Mouse (Mus musculus) liver, embryonic 13.5 days (tissue): ENCODE measurements at regions not wholly inside any gene's neighbourhood (a gene's known extent, or its start where the extent isn't known, plus 50 kb on each side); places are given as distances from the start of the nearest gene placed in this dataset.

ENCODE experiments used
- ATAC-seq: fragments of 200-750 bp; cut with Nextera tagmentation; 2 replicates; pipeline ENCODE4 v1.8.0; 2017; ENCODE audit warnings: low read depth, mild to moderate bottlenecking, moderate number of reproducible peaks, moderate library complexity
- DNase-seq: peaks from one replicate; pipeline ENCODE4 v3.0.0; 2022
- H3K27ac ChIP-seq: fragments of 300-500 bp; sonication (generic); 2 replicates; pipeline ENCODE4 v1.5.1; 2015; ENCODE audit warnings: moderate library complexity, mild to moderate bottlenecking, inconsistent platforms
- H3K27me3 ChIP-seq: fragments of 300-500 bp; sonication (generic); 2 replicates; pipeline ENCODE4 v1.6.1; 2015; ENCODE audit warnings: mild to moderate bottlenecking, inconsistent platforms
- H3K36me3 ChIP-seq: fragments of 300-500 bp; sonication (generic); 2 replicates; pipeline ENCODE4 v1.6.1; 2015; ENCODE audit warnings: mild to moderate bottlenecking, inconsistent platforms
- H3K4me1 ChIP-seq: fragments of 300-500 bp; sonication (generic); replicated peaks from 2 replicates; pipeline ENCODE4 v1.6.1; 2015; ENCODE audit warnings: inconsistent platforms
- H3K4me2 ChIP-seq: fragments of 300-500 bp; sonication (generic); 2 replicates; pipeline ENCODE4 v1.6.1; 2015; ENCODE audit warnings: inconsistent platforms, mild to moderate bottlenecking, moderate library complexity
- H3K4me3 ChIP-seq: fragments of 300-500 bp; sonication (generic); replicated peaks from 2 replicates; pipeline ENCODE4 v1.5.1; 2015; ENCODE audit warnings: mild to moderate bottlenecking, inconsistent platforms
- H3K9ac ChIP-seq: fragments of 300-500 bp; sonication (generic); 2 replicates; pipeline ENCODE4 v1.6.1; 2015; ENCODE audit warnings: mild to moderate bottlenecking, inconsistent platforms
- H3K9me3 ChIP-seq: fragments of 300-500 bp; sonication (generic); replicated peaks from 2 replicates; pipeline ENCODE4 v1.6.1; 2016; ENCODE audit warnings: inconsistent platforms
- WGBS: fragments of 180-500 bp; shearing (Covaris S2); methylation state at CpG from one replicate; pipeline ENCODE4 v1.1.7; 2015; ENCODE audit not compliant: insufficient replicate concordance; 5-methylcytosine and 5-hydroxymethylcytosine counted together

- Histone ChIP-seq H3K36me3 (no peaks in the 10 kb centered on the region), H3K9ac (no peak overlapping the region), H3K4me1 (no peaks in the 10 kb centered on the region), H3K27ac (no peak overlapping the region), H3K9me3 (no peaks in the 10 kb centered on the region), H3K4me2 (no peak overlapping the region), H3K27me3 (no peaks in the 10 kb centered on the region), H3K4me3 (no peak overlapping the region)
- WGBS: 25% methylated on average over 11 of the region's 11 CpGs
- no peak for ATAC-seq
- no peak for DNase-seq
Observed at GRCm38 (mm10) chr6:98666388-98666989, 323.9 kb upstream of the Gm765 start.

- H3K4me2 ChIP-seq: no peak overlapping the region
- H3K4me1 ChIP-seq: no peaks in the 10 kb centered on the region
- no peaks in the 10 kb centered on the region for H3K36me3 ChIP-seq
- H3K27ac ChIP-seq: no peak overlapping the region
- 61% methylated on average over 3 of the region's 3 CpGs for WGBS
- DNase-seq (no peak), ATAC-seq (no peak)
- H3K9me3 ChIP-seq: no peaks in the 10 kb centered on the region
- no peak overlapping the region for H3K4me3 ChIP-seq
- no peak overlapping the region for H3K9ac ChIP-seq
- no peaks in the 10 kb centered on the region for H3K27me3 ChIP-seq
Observed at GRCm38 (mm10) chr6:98651827-98652226, 309.3 kb upstream of the Gm765 start.

GRCm38 (mm10) chr6:98651315-98651714 is 308.8 kb upstream of the Gm765 start:
- Histone ChIP-seq H3K36me3 (no peaks in the 10 kb centered on the region), H3K4me3 (no peak overlapping the region)

DNA sequence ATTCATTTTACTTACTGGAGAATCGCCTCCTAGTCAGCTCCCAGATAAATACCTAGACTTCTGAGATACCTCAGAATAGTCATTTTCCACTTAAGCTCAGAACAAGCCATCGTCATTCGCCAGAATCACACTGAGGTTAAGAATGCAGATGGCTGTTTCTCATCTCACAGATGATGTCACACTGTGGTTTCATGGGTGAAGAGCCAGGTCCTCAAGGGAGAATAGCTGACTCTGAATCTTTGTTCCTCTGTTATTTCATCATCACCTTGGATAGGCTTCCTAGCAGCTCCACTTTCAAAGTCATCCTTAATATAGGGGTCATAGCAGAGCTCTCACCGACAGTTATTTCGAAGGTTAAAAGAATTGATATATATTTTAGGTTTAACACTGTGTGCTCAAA is 297.8 kb upstream of the Gm765 start:
- Histone ChIP-seq H3K4me3 (no peak overlapping the region), H3K9ac (no peak overlapping the region), H3K27ac (no peak overlapping the region), H3K36me3 (no peaks in the 10 kb centered on the region), H3K27me3 (no peaks in the 10 kb centered on the region), H3K4me2 (no peak overlapping the region), H3K4me1 (no peaks in the 10 kb centered on the region), H3K9me3 (no peaks in the 10 kb centered on the region)
- WGBS: 68% methylated on average over 5 of the region's 5 CpGs
- ATAC-seq: no peak
- no peak for DNase-seq

More at GRCm38 (mm10) chr6:98651315-98651714, 308.8 kb upstream of the Gm765 start:
- Histone ChIP-seq H3K4me1 (no peaks in the 10 kb centered on the region), H3K9me3 (no peaks in the 10 kb centered on the region), H3K27ac (no peak overlapping the region), H3K27me3 (no peaks in the 10 kb centered on the region), H3K4me2 (no peak overlapping the region), H3K9ac (no peak overlapping the region)
- DNase-seq (no peak), ATAC-seq (no peak)

- Histone ChIP-seq H3K9ac (no peak overlapping the region), H3K27ac (no peak overlapping the region), H3K4me3 (no peak overlapping the region), H3K36me3 (no peaks in the 10 kb centered on the region), H3K27me3 (no peaks in the 10 kb centered on the region), H3K4me2 (no peak overlapping the region), H3K4me1 (no peaks in the 10 kb centered on the region), H3K9me3 (no peaks in the 10 kb centered on the region)
- ATAC-seq (no peak), DNase-seq (no peak)
- WGBS: 63% methylated on average over 6 of the region's 6 CpGs
Observed at GRCm38 (mm10) chr6:98635816-98636215, 293.3 kb upstream of the Gm765 start.

GRCm38 (mm10) chr6:98632278-98633063 is 289.9 kb upstream of the Gm765 start:
- H3K4me2 ChIP-seq: no peak overlapping the region
- H3K36me3 ChIP-seq: no peaks in the 10 kb centered on the region
- ATAC-seq: no peak
- H3K27ac ChIP-seq: no peak overlapping the region
- WGBS: 44% methylated on average over 17 of the region's 18 CpGs
- no peak overlapping the region for H3K4me3 ChIP-seq
- no peak for DNase-seq
- H3K27me3 ChIP-seq: no peaks in the 10 kb centered on the region
- H3K4me1 ChIP-seq: no peaks in the 10 kb centered on the region
- no peaks in the 10 kb centered on the region for H3K9me3 ChIP-seq
- no peak overlapping the region for H3K9ac ChIP-seq

DNA sequence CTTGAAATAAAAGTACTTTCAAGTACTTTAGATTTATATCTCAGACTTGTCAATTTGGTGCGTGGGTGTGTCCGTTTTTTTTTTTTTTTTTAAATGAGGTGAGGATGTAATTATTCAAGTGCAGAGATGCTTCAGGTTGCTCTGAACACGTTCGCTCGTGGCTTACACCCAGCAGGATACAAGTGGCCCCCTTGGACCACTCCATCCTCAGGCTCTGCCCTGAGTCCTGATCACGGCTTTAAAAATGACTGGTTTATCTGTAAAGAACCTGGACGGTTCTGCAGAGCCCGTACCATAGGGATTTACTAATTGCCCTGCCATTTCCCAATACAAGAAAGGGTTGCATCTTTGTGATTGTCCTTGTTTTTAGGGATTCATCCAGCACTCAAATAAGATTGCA is 288.7 kb upstream of the Gm765 start:
- Histone ChIP-seq H3K9ac (no peak overlapping the region), H3K4me3 (no peak overlapping the region), H3K4me1 (no peaks in the 10 kb centered on the region), H3K9me3 (no peaks in the 10 kb centered on the region), H3K4me2 (no peak overlapping the region), H3K36me3 (no peaks in the 10 kb centered on the region), H3K27ac (no peak overlapping the region), H3K27me3 (no peaks in the 10 kb centered on the region)
- WGBS: 69% methylated on average over 8 of the region's 8 CpGs
- ATAC-seq: no peak
- no peak for DNase-seq

- Histone ChIP-seq H3K36me3 (no peaks in the 10 kb centered on the region), H3K27ac (no peak overlapping the region), H3K4me3 (no peak overlapping the region), H3K4me1 (no peaks in the 10 kb centered on the region), H3K9me3 (no peaks in the 10 kb centered on the region), H3K27me3 (no peaks in the 10 kb centered on the region), H3K9ac (no peak overlapping the region), H3K4me2 (no peak overlapping the region)
- ATAC-seq (no peak), DNase-seq (no peak)
- 35% methylated on average over 4 of the region's 4 CpGs for WGBS
Observed at GRCm38 (mm10) chr6:98629646-98630045, 287.1 kb upstream of the Gm765 start.

DNA sequence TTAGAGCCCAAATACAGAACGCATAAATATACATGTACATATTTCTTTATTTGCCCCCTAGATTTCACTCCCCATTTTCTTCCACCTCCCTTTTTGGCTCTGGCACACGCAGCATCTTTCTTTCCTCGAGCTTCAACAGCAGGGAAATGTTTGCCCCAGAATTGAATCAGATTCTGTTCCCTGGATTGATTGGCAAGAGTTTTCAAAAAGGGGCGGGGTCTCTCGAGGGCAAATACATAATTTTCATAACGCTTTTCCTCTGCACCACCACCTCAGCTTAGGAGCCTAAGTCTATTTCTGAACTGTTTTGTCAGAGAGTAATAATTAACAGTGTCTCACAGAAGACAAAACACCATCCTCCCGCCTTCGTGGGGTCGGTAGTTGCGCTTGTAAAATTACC is 283.9 kb upstream of the Gm765 start:
- no peak overlapping the region for H3K9ac ChIP-seq
- no peak overlapping the region for H3K4me2 ChIP-seq
- no peaks in the 10 kb centered on the region for H3K36me3 ChIP-seq
- no peak overlapping the region for H3K27ac ChIP-seq
- no peaks in the 10 kb centered on the region for H3K27me3 ChIP-seq
- no peak overlapping the region for H3K4me3 ChIP-seq
- H3K4me1 ChIP-seq: no peaks in the 10 kb centered on the region
- DNase-seq (no peak), ATAC-seq (no peak)
- H3K9me3 ChIP-seq: no peaks in the 10 kb centered on the region
- 70% methylated on average over 10 of the region's 10 CpGs for WGBS

DNA sequence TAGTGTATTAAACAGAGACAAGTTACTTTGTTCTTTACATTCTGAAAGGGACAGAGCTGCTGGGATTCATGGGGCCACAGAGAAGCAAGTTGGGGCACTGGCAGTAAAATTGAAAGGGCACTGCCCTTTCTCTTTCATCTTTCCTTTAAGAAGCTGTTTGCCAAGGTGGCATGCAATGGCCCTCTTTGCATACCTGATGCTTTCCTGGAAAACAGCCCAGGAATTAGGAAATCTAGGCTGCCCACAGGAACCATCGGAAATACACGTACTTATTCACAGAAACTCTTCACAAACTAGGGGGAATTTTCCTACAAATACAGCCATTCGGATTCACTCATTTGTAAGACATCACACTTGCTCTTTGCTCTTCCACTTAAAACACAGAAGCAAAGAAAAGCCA is 278.3 kb upstream of the Gm765 start:
- 78% methylated on average over 3 of the region's 3 CpGs for WGBS

DNA sequence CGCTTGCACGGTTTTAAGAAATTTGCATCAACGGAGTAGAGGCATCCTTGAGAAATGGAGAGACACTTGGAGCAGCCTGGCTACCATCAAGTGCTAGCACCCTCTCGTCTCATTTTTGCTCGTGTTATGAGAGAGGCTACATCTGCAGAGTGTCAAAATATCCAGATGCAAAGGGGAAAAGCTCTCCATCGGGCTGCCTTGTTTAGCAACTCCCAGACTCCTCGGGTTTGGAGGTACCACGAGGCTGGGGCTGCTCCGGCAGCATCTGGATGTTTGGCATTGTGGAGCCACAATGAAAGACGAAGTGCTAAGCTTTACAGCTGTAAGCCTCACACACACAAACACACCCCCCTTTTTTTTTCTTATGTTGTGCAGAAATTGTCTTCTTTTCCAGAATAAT is 270.5 kb upstream of the Gm765 start:
- Histone ChIP-seq H3K27ac (no peak overlapping the region), H3K4me1 (0 out of 2 replicates have a peak, but pooled peaks cover 6% of the 10 kb centered on the region), H3K4me3 (no peak overlapping the region), H3K27me3 (no peaks in the 10 kb centered on the region), H3K9ac (no peak overlapping the region), H3K36me3 (no peaks in the 10 kb centered on the region), H3K4me2 (no peak overlapping the region), H3K9me3 (no peaks in the 10 kb centered on the region)
- WGBS: 64% methylated on average over 10 of the region's 10 CpGs
- ATAC-seq (no peak), DNase-seq (no peak)

More for the DNA sequence above, 278.3 kb upstream of the Gm765 start:
- ATAC-seq: no peak
- DNase-seq: no peak
- Histone ChIP-seq H3K9me3 (no peaks in the 10 kb centered on the region), H3K4me3 (no peak overlapping the region), H3K27me3 (no peaks in the 10 kb centered on the region), H3K27ac (no peak overlapping the region), H3K4me1 (no peaks in the 10 kb centered on the region), H3K9ac (no peak overlapping the region), H3K36me3 (no peaks in the 10 kb centered on the region), H3K4me2 (no peak overlapping the region)

DNA sequence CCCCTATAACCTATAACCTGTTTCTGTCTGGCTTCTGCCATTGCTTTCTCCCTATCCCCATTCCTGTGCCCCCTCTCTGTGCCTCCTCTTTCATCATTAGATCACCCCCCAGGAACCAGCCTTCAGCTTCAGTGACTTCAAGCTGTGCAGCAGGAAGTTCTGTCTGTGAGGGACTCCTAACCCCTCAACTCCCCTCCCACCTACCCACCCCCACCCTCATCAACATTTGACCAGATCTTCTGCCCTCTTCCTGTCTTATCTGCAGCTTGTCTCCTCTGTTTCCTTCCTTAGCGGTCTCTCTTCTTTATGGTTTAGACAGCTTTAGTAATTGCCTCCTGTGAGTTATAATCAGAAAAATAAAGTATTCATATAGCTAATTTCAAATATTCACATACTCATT is 266.6 kb upstream of the Gm765 start:
- 0 out of 2 replicates have a peak, but pooled peaks cover 6% of the 10 kb centered on the region for H3K4me1 ChIP-seq
- 19% methylated on average over 1 of the region's 1 CpGs for WGBS
- no peaks in the 10 kb centered on the region for H3K27me3 ChIP-seq
- DNase-seq (no peak), ATAC-seq (no peak)
- no peaks in the 10 kb centered on the region for H3K9me3 ChIP-seq
- no peak overlapping the region for H3K9ac ChIP-seq
- H3K4me2 ChIP-seq: no peak overlapping the region
- no peak overlapping the region for H3K4me3 ChIP-seq
- no peaks in the 10 kb centered on the region for H3K36me3 ChIP-seq
- H3K27ac ChIP-seq: no peak overlapping the region
